In genomic region chr4:32373085-32373484, GRCm38 (mm10) we compare ENCODE assay signal across 9 mouse cellular contexts.
A peak's percentile ranks its signal among the peaks of the same experiment; 100 is the strongest.
DNase-seq lines count a peak whose midpoint lies in the region; ATAC-seq lines count a peak whose summit lies in the region.
"Had no signal": no experiment of that assay in that cellular context is flagged by ENCODE, and none has a peak within 500 bp of the region (broad histone marks: within the 10 kb centered on the region; RNA-seq: fewer than 3 reads in every experiment).

No protein-coding gene starts in this region.

- H3K4me2 ChIP-seq in heart, embryonic 12.5 days: peak overlapping the region; percentile 33

- H3K27ac ChIP-seq in heart, embryonic 12.5 days (ENCODE audit: poor library complexity, severe bottlenecking): peak overlapping the region; percentile 44; the same call in 1 of the 2 replicates
- H3K27ac ChIP-seq in hindbrain, embryonic 10.5 days: 0 out of 2 replicates have a peak overlapping the region, but pooled peaks have one; percentile 0
- 0 out of 2 replicates have a peak overlapping the region, but pooled peaks have one; percentile 34 for H3K27ac ChIP-seq in midbrain, embryonic 10.5 days (replicated peaks)

- no peak overlapping the region for H3K4me3 ChIP-seq in heart, embryonic 12.5 days
- H3K4me3 ChIP-seq in hindbrain, embryonic 10.5 days: no peak overlapping the region
- H3K4me3 ChIP-seq in midbrain, embryonic 10.5 days: no peak overlapping the region
- H3K4me3 ChIP-seq: myocyte had no signal

- H3K36me3 ChIP-seq in heart, embryonic 12.5 days: no peaks in the 10 kb centered on the region
- no peaks in the 10 kb centered on the region for H3K36me3 ChIP-seq in hindbrain, embryonic 10.5 days
- no peaks in the 10 kb centered on the region for H3K36me3 ChIP-seq in midbrain, embryonic 10.5 days

- no peaks in the 10 kb centered on the region for H3K9me3 ChIP-seq in heart, embryonic 12.5 days (replicated peaks)
- H3K9me3 ChIP-seq in hindbrain, embryonic 10.5 days: no peaks in the 10 kb centered on the region
- H3K9me3 ChIP-seq in midbrain, embryonic 10.5 days (replicated peaks): no peaks in the 10 kb centered on the region

- peak overlapping the region; percentile 6; the same call in 1 of the 2 replicates for H3K9ac ChIP-seq in heart, embryonic 12.5 days

- no peaks in the 10 kb centered on the region for H3K27me3 ChIP-seq in heart, embryonic 12.5 days (replicated peaks)
- no peaks in the 10 kb centered on the region for H3K27me3 ChIP-seq in hindbrain, embryonic 10.5 days (ENCODE audit: insufficient read depth, poor library complexity, severe bottlenecking)
- no peaks in the 10 kb centered on the region for H3K27me3 ChIP-seq in midbrain, embryonic 10.5 days (ENCODE audit: low read depth, poor library complexity, severe bottlenecking)

- intact Hi-C loops in heart, postnatal 14 days (cut with DNase I): no loop called here

- 20% methylated on average over 7 of the region's 7 CpGs for WGBS in heart, embryonic 12.5 days
- WGBS in hindbrain, embryonic 10.5 days: 64% methylated on average over 7 of the region's 7 CpGs
- WGBS in midbrain, embryonic 10.5 days: 66% methylated on average over 7 of the region's 7 CpGs

- peak; percentile 49; the same call in 1 of the 2 replicates for ATAC-seq in heart, embryonic 12.5 days (ENCODE audit: insufficient number of reproducible peaks, low FRiP score)

- no peak for DNase-seq in heart, postnatal 14 days
- peak; percentile 60 for DNase-seq in MEL-GATA-1-ER (ENCODE audit: extremely low read depth, low read depth)
- no peak for DNase-seq in hindbrain, embryonic 10.5 days (ENCODE audit: low spot score)
- DNase-seq in midbrain, embryonic 10.5 days (ENCODE audit: low spot score): no peak
- DNase-seq in adrenal gland, postnatal 4 days (ENCODE audit: low spot score in 2 of 2): no peak
- DNase-seq in testis, postnatal 10 days (ENCODE audit: low spot score): no peak
- DNase-seq in testis, postnatal 14 days (ENCODE audit: low spot score): no peak

- H3K4me1 ChIP-seq in heart, embryonic 12.5 days (replicated peaks): peaks cover 80% of the 10 kb centered on the region
- H3K4me1 ChIP-seq in hindbrain, embryonic 10.5 days (replicated peaks): peaks cover 77% of the 10 kb centered on the region
- peaks cover 66% of the 10 kb centered on the region for H3K4me1 ChIP-seq in midbrain, embryonic 10.5 days
